Comparison of ENCODE assay signal across 30 mouse cellular contexts in genomic region chr11:22635021-22635420, GRCm38 (mm10).
DNase-seq lines count a peak whose midpoint lies in the region; ATAC-seq and TF ChIP-seq lines count a peak whose summit lies in the region.
"Had no signal": no experiment of that assay in that cellular context is flagged by ENCODE, and none has a peak within 500 bp of the region (broad histone marks: within the 10 kb centered on the region; RNA-seq: fewer than 3 reads in every experiment).

No protein-coding gene starts in this region.

- no peaks in the 10 kb centered on the region for H3K36me3 ChIP-seq in kidney, embryonic 14.5 days (ENCODE audit: control insufficient read depth, insufficient read depth, low read length)
- no peaks in the 10 kb centered on the region for H3K36me3 ChIP-seq in kidney, postnatal 0 days (ENCODE audit: insufficient read depth, low read length)
- H3K36me3 ChIP-seq: embryonic facial prominence, embryonic 12.5 days; embryonic facial prominence, embryonic 15.5 days; G1E; heart, embryonic 12.5 days; heart, embryonic 15.5 days; hindbrain, embryonic 10.5 days; hindbrain, embryonic 13.5 days had no signal

- no peak for ATAC-seq in kidney, embryonic 14.5 days (ENCODE audit: low FRiP score, low TSS enrichment)
- ATAC-seq in kidney, postnatal 0 days (replicated peaks; ENCODE audit: low FRiP score, low read depth) = 0 out of 2 replicates have a peak, but pooled peaks have one; percentile 40
- ATAC-seq: forebrain, embryonic 14.5 days; forebrain, postnatal 0 days; hindbrain, embryonic 16.5 days; Patski had no signal

- H3K9me3 ChIP-seq in kidney, embryonic 14.5 days (ENCODE audit: control insufficient read depth, low read length) = no peaks in the 10 kb centered on the region
- H3K9me3 ChIP-seq in kidney, postnatal 0 days (replicated peaks; ENCODE audit: low read length) = no peaks in the 10 kb centered on the region
- H3K9me3 ChIP-seq: embryonic facial prominence, embryonic 12.5 days; embryonic facial prominence, embryonic 15.5 days; G1E; heart, embryonic 12.5 days; heart, embryonic 15.5 days; hindbrain, embryonic 10.5 days; hindbrain, embryonic 13.5 days had no signal

- 34% methylated on average over 2 of the region's 2 CpGs for WGBS in kidney, embryonic 14.5 days
- WGBS in kidney, postnatal 0 days = 34% methylated on average over 2 of the region's 2 CpGs

- H3K4me2 ChIP-seq in kidney, embryonic 14.5 days (replicated peaks; ENCODE audit: low read depth, low read length) = no peak overlapping the region
- H3K4me2 ChIP-seq in kidney, postnatal 0 days (ENCODE audit: low read length) = no peak overlapping the region
- H3K4me2 ChIP-seq: embryonic facial prominence, embryonic 12.5 days; embryonic facial prominence, embryonic 15.5 days; heart, embryonic 12.5 days; heart, embryonic 15.5 days; hindbrain, embryonic 13.5 days had no signal

- no peak for TF ChIP-seq CTCF in kidney, postnatal 0 days (IDR thresholded peaks at IDR 0.05; ENCODE audit: low read depth)

- no peak overlapping the region for H3K27ac ChIP-seq in kidney, embryonic 14.5 days (ENCODE audit: low read depth, low read length)
- H3K27ac ChIP-seq in kidney, postnatal 0 days = peak overlapping the region; percentile 10
- H3K27ac ChIP-seq: embryonic facial prominence, embryonic 12.5 days; embryonic facial prominence, embryonic 15.5 days; heart, embryonic 15.5 days; hindbrain, embryonic 10.5 days; hindbrain, embryonic 13.5 days had no signal

- no peak overlapping the region for H3K9ac ChIP-seq in kidney, embryonic 14.5 days (ENCODE audit: low read depth, low read length)
- H3K9ac ChIP-seq in kidney, postnatal 0 days (ENCODE audit: low read depth, low read length) = no peak overlapping the region
- H3K9ac ChIP-seq: embryonic facial prominence, embryonic 12.5 days; embryonic facial prominence, embryonic 15.5 days; forebrain, postnatal 0 days; heart, embryonic 12.5 days; heart, embryonic 15.5 days; hindbrain, embryonic 13.5 days had no signal

- H3K4me3 ChIP-seq in kidney, embryonic 14.5 days (ENCODE audit: low read length) = no peak overlapping the region
- no peak overlapping the region for H3K4me3 ChIP-seq in kidney, postnatal 0 days (replicated peaks; ENCODE audit: low read depth, low read length)
- H3K4me3 ChIP-seq: embryonic facial prominence, embryonic 12.5 days; embryonic facial prominence, embryonic 15.5 days; gastrocnemius, adult 2 months; heart, embryonic 12.5 days; heart, embryonic 15.5 days; hindbrain, embryonic 10.5 days; hindbrain, embryonic 13.5 days had no signal

- peaks cover 16% of the 10 kb centered on the region for H3K4me1 ChIP-seq in kidney, embryonic 14.5 days (ENCODE audit: control insufficient read depth, insufficient read depth, low read length)
- peaks cover 23% of the 10 kb centered on the region for H3K4me1 ChIP-seq in kidney, postnatal 0 days (replicated peaks; ENCODE audit: insufficient read depth, low read length)
- H3K4me1 ChIP-seq: embryonic facial prominence, embryonic 12.5 days had no signal

- DNase-seq in kidney, adult 11 months = peak; percentile 71
- peak; percentile 79 for DNase-seq in kidney, adult 9 months
- no peak for DNase-seq in kidney, postnatal 0 days (ENCODE audit: low spot score)
- peak; percentile 44 to 63 for DNase-seq in kidney, postnatal 36 days
- no peak for DNase-seq in gastrocnemius, postnatal 4 days (ENCODE audit: low spot score in 2 of 2)
- no peak for DNase-seq in gastrocnemius, adult 8-10 months (ENCODE audit: low spot score in 2 of 2)
- DNase-seq: adrenal gland, adult 2 months; adrenal gland, postnatal 14 days; B cell, adult 2 months; cerebellum, adult 11 months; cerebellum, adult 2 months; cerebellum, adult 9-11 months; cerebellum, postnatal 25 days; forebrain, postnatal 0 days; gastrocnemius, adult 2 months; gastrocnemius, postnatal 25 days; heart, postnatal 10 days; heart, postnatal 36 days had no signal

- H3K27me3 ChIP-seq in kidney, embryonic 14.5 days (ENCODE audit: control insufficient read depth, insufficient read depth, low read length) = no peaks in the 10 kb centered on the region
- no peaks in the 10 kb centered on the region for H3K27me3 ChIP-seq in kidney, postnatal 0 days (ENCODE audit: insufficient read depth, low read length)
- H3K27me3 ChIP-seq: CH12.LX; embryonic facial prominence, embryonic 12.5 days; embryonic facial prominence, embryonic 15.5 days; heart, embryonic 12.5 days; heart, embryonic 15.5 days; hindbrain, embryonic 13.5 days; Patski had no signal

Comparison
In these comparisons a context has a peak if more than half of its experiments do, and no peak if none do; other contexts are left out.
1. DNase-seq: peak in kidney, adult 11 months (single experiment), kidney, adult 9 months (single experiment) and kidney, postnatal 36 days (2 of 2); none in kidney, postnatal 0 days (single experiment), gastrocnemius, postnatal 4 days (0 of 2) and gastrocnemius, adult 8-10 months (0 of 2).